Mouse (Mus musculus): Measurements from ENCODE around the gene Ap1b1. TPM values are rescaled to one million over a fixed set of nuclear protein-coding genes. Genes with fewer than 3 reads are reported as not detected.

The Ap1b1 gene
- polyA plus RNA-seq, 1 experiment from 2014 or later: 46.3 TPM

- DNase-seq: no peak
- Histone ChIP-seq H3K9me3 (ENCODE audit: low read length) (no peaks in the 10 kb centered on the region), H3K4me1 (ENCODE audit: insufficient read depth) (no peaks in the 10 kb centered on the region), H3K36me3 (replicated peaks; ENCODE audit: insufficient read depth, low read length) (peaks cover 34% of the 10 kb centered on the region), H3K4me2 (ENCODE audit: low read depth, low read length) (no peak overlapping the region), H3K9ac (replicated peaks) (no peak overlapping the region), H3K4me3 (ENCODE audit: low read depth, low read length) (no peak overlapping the region), H3K27me3 (ENCODE audit: insufficient read depth, low read length) (no peaks in the 10 kb centered on the region), H3K27ac (ENCODE audit: low read depth) (no peak overlapping the region)
- TF ChIP-seq EP300 (IDR thresholded peaks at IDR 0.05; ENCODE audit: low read depth) (no peak), CTCF (IDR thresholded peaks at IDR 0.05; ENCODE audit: low read depth) (no peak)
- 0 out of 2 replicates have a peak, but pooled peaks have one; percentile 15 for ATAC-seq
- WGBS (ENCODE audit: insufficient replicate concordance): 68% methylated on average over 8 of the region's 8 CpGs
Observed at GRCm38 (mm10) chr11:5042645-5043381, 56.2 kb downstream of the Ap1b1 start.

- no peaks in the 10 kb centered on the region for H3K9me3 ChIP-seq (ENCODE audit: low read length)
- no peak overlapping the region for H3K4me2 ChIP-seq (ENCODE audit: low read depth, low read length)
- TF ChIP-seq CTCF (IDR thresholded peaks at IDR 0.05; ENCODE audit: low read depth): no peak
- no peak for TF ChIP-seq EP300 (IDR thresholded peaks at IDR 0.05; ENCODE audit: low read depth)
- WGBS (ENCODE audit: insufficient replicate concordance): 56% methylated on average over 12 of the region's 12 CpGs
- H3K9ac ChIP-seq (replicated peaks): no peak overlapping the region
- no peak for ATAC-seq
- peaks cover 13% of the 10 kb centered on the region for H3K36me3 ChIP-seq (replicated peaks; ENCODE audit: insufficient read depth, low read length)
- H3K27me3 ChIP-seq (ENCODE audit: insufficient read depth, low read length): no peaks in the 10 kb centered on the region
- H3K4me1 ChIP-seq (ENCODE audit: insufficient read depth): no peaks in the 10 kb centered on the region
- DNase-seq: no peak
- no peak overlapping the region for H3K4me3 ChIP-seq (ENCODE audit: low read depth, low read length)
- H3K27ac ChIP-seq (ENCODE audit: low read depth): no peak overlapping the region
Observed at GRCm38 (mm10) chr11:5046321-5046926, 59.8 kb downstream of the Ap1b1 start.

GRCm38 (mm10) chr11:5051629-5052028 lies 65.0 kb downstream of the Ap1b1 start:
- WGBS (ENCODE audit: insufficient replicate concordance): 81% methylated on average over 10 of the region's 10 CpGs
- Histone ChIP-seq H3K9me3 (ENCODE audit: low read length) (no peaks in the 10 kb centered on the region), H3K4me2 (ENCODE audit: low read depth, low read length) (no peak overlapping the region), H3K36me3 (replicated peaks; ENCODE audit: insufficient read depth, low read length) (no peaks in the 10 kb centered on the region), H3K27ac (ENCODE audit: low read depth) (no peak overlapping the region), H3K9ac (replicated peaks) (no peak overlapping the region), H3K4me1 (ENCODE audit: insufficient read depth) (peaks cover 3% of the 10 kb centered on the region; the same call in 1 of the 2 replicates), H3K4me3 (ENCODE audit: low read depth, low read length) (no peak overlapping the region), H3K27me3 (ENCODE audit: insufficient read depth, low read length) (peaks cover 12% of the 10 kb centered on the region)
- no peak for ATAC-seq
- TF ChIP-seq EP300 (IDR thresholded peaks at IDR 0.05; ENCODE audit: low read depth) (no peak), CTCF (IDR thresholded peaks at IDR 0.05; ENCODE audit: low read depth) (no peak)
- DNase-seq: no peak

- ATAC-seq (no peak), DNase-seq (no peak)
- no peak overlapping the region for H3K9ac ChIP-seq (replicated peaks)
- no peak overlapping the region for H3K27ac ChIP-seq (ENCODE audit: low read depth)
- no peaks in the 10 kb centered on the region for H3K36me3 ChIP-seq (replicated peaks; ENCODE audit: insufficient read depth, low read length)
- WGBS (ENCODE audit: insufficient replicate concordance): 72% methylated on average over 10 of the region's 10 CpGs
- H3K4me3 ChIP-seq (ENCODE audit: low read depth, low read length): no peak overlapping the region
- no peaks in the 10 kb centered on the region for H3K9me3 ChIP-seq (ENCODE audit: low read length)
- no peak overlapping the region for H3K4me2 ChIP-seq (ENCODE audit: low read depth, low read length)
- peaks cover 3% of the 10 kb centered on the region; the same call in 1 of the 2 replicates for H3K4me1 ChIP-seq (ENCODE audit: insufficient read depth)
- TF ChIP-seq EP300 (IDR thresholded peaks at IDR 0.05; ENCODE audit: low read depth): no peak
- TF ChIP-seq CTCF (IDR thresholded peaks at IDR 0.05; ENCODE audit: low read depth): no peak
- H3K27me3 ChIP-seq (ENCODE audit: insufficient read depth, low read length): peaks cover 19% of the 10 kb centered on the region
Observed at GRCm38 (mm10) chr11:5052200-5052854, 65.7 kb downstream of the Ap1b1 start.

- Histone ChIP-seq H3K4me2 (ENCODE audit: low read depth, low read length) (no peak overlapping the region), H3K9ac (replicated peaks) (no peak overlapping the region), H3K27me3 (ENCODE audit: insufficient read depth, low read length) (peaks cover 36% of the 10 kb centered on the region), H3K4me3 (ENCODE audit: low read depth, low read length) (no peak overlapping the region), H3K36me3 (replicated peaks; ENCODE audit: insufficient read depth, low read length) (no peaks in the 10 kb centered on the region), H3K27ac (ENCODE audit: low read depth) (no peak overlapping the region), H3K9me3 (ENCODE audit: low read length) (no peaks in the 10 kb centered on the region), H3K4me1 (ENCODE audit: insufficient read depth) (peaks cover 18% of the 10 kb centered on the region)
- no peak for ATAC-seq
- DNase-seq: no peak
- no peak for TF ChIP-seq CTCF (IDR thresholded peaks at IDR 0.05; ENCODE audit: low read depth)
- TF ChIP-seq EP300 (IDR thresholded peaks at IDR 0.05; ENCODE audit: low read depth): no peak
- WGBS (ENCODE audit: insufficient replicate concordance): 80% methylated on average over 14 of the region's 14 CpGs
Observed at GRCm38 (mm10) chr11:5054151-5054550, 67.5 kb downstream of the Ap1b1 start.

GRCm38 (mm10) chr11:5054874-5055273 lies 68.2 kb downstream of the Ap1b1 start:
- no peak for ATAC-seq
- no peak for DNase-seq
- no peak overlapping the region for H3K4me2 ChIP-seq (ENCODE audit: low read depth, low read length)
- H3K27me3 ChIP-seq (ENCODE audit: insufficient read depth, low read length): peaks cover 43% of the 10 kb centered on the region
- H3K4me3 ChIP-seq (ENCODE audit: low read depth, low read length): no peak overlapping the region
- WGBS (ENCODE audit: insufficient replicate concordance): 64% methylated on average over 6 of the region's 6 CpGs
- H3K36me3 ChIP-seq (replicated peaks; ENCODE audit: insufficient read depth, low read length): no peaks in the 10 kb centered on the region
- peaks cover 25% of the 10 kb centered on the region for H3K4me1 ChIP-seq (ENCODE audit: insufficient read depth)
- TF ChIP-seq CTCF (IDR thresholded peaks at IDR 0.05; ENCODE audit: low read depth): no peak
- no peak for TF ChIP-seq EP300 (IDR thresholded peaks at IDR 0.05; ENCODE audit: low read depth)
- H3K9ac ChIP-seq (replicated peaks): no peak overlapping the region
- H3K27ac ChIP-seq (ENCODE audit: low read depth): no peak overlapping the region
- no peaks in the 10 kb centered on the region for H3K9me3 ChIP-seq (ENCODE audit: low read length)

All from liver, postnatal 0 days (tissue).